Mouse (Mus musculus) frontal cortex, adult (tissue): ENCODE results near the gene Stpg1.

ENCODE experiments used
- ATAC-seq: cut with Nextera tagmentation; 2 replicates; pipeline ENCODE4 v1.9.2; 2017; ENCODE audit warnings: mild to moderate bottlenecking, moderate library complexity, mixed read lengths; ENCODE audit not compliant: low TSS enrichment

Gene Stpg1

DNA sequence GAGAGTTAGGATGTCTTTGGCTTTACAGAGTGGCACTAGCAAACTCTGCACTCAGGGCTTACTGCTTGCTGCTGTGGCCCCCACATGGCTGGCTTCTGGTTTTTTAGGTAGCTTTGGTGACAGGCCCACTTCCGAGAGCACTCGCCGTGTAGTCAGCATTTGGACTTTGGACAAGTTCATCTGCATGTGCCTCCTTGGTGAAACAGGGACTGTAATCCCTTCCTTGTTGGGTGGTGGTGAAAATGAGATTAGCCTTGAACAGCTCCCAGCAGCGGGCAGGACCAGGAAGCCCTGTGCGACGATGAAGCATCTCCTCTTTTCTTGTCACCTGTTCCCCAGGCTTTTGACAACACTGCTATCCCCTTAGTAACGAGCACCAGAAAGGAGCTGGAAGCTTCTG is 19.3 kb downstream of the Stpg1 start:
- ATAC-seq, result no peak

DNA sequence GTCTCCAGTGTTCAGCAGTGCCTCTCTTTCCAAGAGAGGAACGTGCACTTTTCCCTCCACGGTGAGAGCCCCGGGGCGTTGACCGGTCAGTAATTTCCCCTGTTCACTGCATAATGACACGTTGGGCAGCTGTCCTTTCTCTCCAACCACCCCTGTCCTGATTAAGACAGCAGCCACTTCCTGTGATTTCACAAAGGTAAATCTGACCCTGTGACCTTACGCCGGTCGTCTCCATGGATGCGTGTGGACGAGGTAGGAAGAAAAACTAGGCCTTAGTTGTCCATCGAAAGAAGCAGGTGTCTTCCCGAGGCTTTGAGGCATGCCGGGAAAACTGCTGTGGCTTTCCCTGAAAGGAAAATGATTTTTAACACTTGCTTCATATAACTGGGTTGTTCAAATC is 20.3 kb downstream of the Stpg1 start:
- ATAC-seq, result no peak

DNA sequence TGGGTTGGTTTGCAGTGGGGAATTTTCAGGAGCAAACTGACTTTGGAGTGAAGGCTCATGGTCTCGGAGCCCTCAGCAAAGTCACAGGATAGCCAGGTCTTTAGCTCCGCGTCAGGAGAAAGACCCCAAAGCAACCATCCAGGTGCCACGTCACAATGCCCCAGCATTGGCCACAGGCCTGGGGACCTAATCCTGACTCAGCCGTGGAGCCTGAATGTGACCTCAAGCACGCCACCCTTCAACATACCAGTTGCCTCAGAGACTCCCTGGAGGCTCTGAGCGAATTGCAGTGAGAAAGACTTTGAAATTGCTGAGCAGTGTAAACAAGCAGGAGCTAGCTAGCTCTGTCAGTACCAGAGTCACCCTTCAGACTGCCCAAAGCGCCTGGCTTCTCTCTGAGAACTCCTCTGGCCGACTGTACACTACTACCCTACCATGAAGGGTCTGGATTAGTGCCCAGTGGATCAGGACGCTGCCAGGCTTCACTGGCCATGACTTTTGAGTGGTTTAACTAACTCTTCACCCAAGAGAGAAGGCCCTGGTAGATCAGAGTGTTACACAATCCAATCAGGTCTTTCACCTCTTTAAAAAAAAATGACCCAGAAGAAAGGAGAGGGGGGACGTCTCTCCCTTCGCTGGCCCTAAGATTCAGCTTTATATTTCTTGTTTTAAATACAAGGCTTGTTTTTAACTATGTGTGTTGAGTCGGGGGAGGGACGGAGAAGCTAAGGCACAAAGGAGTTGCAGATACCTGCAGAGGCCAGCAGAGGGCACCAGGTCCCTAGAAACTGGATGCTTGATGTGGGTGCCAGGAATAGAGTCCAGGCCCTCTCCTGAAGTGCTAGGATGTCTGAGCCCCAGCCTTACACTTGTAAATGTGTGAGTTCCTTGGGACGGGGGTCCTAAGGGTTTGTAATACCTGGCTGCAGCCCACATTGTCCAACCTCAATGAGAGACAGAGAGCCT is 22.0 kb downstream of the Stpg1 start:
- no peak for ATAC-seq

DNA sequence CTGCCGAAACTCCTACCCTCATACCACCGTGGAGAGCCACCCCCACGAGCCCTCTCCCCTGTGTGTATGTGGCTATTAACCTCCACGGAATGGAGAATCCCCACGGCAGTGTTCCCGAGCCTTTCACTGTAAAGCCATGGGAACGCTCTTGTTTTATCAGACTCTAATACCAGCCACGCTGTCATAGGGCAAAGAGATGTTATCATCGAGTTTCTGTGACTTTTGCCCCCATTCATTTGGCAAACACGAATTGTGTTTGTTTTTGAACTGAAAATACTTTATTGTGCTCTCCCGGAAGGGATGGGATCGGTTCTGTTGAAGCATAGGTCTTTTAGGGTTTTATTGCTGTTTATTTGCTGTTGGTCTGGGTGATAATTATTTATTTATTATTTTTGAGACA is 23.5 kb downstream of the Stpg1 start:
- no peak for ATAC-seq

DNA sequence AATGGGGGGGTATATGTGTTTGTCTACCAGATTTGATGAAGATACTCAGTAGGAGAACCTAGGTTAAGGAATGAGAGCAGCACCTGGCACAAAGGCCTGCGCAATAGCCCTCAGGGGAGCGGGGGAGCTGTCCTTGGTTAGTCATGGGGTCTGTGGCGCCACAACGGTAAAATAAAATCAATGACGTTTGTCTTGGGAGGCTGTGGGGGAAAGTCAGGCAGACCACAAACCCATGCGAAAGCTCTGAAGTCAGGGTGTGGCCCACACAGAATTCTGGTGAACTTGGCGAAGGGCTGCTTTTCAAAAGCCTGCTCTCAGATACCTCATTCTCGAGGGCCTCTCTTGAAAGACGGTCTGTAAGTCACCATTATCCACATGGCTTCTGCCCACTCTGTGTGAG is 25.8 kb downstream of the Stpg1 start:
- no peak for ATAC-seq

DNA sequence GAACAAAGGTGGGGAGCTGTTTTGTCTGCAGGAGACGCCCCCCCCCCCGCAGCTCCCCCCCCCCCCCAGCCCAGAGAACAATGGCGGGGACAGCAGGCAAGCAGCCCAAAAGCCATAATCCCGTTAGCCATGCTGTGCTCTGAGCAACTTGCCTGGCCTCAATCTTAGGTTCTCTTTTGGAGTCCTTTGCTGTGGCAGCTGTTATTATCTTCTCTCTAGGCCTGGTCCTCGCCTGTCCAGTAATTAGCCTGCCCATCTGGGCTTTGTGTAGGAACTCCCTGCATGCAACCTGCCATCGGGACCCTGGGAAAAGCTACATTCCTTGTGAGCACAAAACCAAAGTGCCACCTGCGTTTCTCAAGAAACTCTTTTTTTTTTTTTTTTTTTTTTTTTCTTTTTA is 29.3 kb downstream of the Stpg1 start:
- ATAC-seq, result no peak

DNA sequence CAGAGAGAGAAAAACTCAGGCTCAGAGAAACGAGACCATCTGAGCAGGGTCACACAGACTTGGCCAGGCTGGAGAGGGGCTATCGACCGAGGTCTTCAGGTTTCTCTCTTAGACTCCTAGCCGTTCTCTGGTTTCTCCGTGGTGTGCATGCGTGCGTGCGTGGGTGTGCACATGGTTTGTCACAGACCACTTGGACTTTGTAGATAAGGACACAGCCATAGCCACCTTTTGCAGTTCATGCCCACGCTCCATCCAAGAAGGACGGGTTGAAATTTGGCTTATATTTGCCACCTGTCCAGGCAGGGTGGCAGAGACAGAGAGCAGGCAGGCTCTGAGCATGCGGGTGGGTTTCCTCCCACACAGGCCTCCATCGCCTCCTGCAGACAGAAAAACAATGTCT is 30.5 kb downstream of the Stpg1 start:
- no peak for ATAC-seq

DNA sequence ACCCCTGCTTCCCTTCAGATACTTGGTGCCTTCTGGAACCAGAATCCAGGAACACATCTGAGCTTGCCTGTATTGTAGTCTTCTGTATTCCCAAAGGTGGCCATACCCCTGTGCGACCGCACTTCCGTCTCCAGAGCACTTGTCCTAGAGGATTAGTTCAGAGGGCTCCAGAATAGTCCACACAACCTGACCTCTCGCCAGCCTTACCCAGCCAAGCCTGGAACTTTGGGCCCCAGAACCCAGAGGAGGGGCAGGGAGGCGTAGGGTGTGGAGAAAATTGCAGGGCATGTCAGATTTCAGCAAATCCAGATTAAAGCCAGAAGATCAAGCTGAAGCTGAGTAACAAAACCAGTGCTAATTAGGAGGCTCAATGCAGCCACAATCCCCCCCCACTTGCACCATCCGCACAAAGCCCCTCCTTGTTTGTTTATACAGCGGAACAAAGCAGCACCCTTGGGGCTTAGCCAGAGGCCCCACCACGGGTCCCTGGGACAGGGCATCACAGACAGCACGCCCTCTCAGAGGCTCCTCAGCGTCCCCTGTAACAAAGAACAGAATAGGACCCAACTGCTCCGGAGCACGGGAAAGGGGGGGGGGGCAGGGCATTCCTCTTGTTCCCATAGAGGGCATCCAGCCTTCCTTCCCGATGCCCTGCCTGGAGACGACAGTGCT is 31.6 kb downstream of the Stpg1 start:
- no peak; the same call in 1 of the 2 replicates for ATAC-seq

DNA sequence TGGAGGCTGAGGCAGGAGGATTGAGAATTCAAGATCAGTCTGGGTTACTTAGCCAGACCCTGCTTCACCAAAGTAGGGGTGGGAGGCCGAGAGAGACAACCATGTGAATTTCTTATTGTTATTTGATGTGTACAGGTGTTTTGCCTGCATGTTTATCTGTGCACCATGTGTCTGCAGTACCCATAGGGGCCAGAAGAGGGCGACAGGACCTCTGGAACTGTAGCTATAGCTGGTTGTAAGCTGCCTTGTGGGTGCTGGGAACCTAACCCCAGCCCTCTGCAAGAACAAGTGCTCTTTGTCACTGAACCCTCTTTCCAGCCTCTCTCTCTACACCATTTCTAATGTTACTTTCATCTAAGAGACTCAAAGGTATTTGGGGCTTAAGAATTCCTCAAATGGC is 35.7 kb downstream of the Stpg1 start:
- ATAC-seq, result no peak

DNA sequence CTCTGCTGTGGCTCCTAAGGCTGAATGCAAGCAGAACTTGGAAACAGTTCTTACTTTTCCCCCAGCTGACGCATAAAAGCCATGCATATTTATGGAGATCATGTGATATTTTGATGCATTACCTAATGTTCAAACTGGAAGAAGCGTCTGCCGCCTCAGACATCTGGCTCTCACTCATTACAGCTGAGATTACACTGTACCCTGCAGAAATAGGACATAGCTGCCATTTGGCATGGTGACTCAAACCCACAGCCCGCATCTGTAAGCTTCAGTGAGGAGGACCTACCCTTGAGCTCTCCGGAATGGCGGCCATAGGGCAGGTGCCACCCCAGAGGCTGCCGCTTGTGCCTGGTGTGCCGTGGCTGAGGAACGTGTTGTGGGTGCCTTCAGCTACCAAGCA is 36.6 kb downstream of the Stpg1 start:
- ATAC-seq, result peak; percentile 88

DNA sequence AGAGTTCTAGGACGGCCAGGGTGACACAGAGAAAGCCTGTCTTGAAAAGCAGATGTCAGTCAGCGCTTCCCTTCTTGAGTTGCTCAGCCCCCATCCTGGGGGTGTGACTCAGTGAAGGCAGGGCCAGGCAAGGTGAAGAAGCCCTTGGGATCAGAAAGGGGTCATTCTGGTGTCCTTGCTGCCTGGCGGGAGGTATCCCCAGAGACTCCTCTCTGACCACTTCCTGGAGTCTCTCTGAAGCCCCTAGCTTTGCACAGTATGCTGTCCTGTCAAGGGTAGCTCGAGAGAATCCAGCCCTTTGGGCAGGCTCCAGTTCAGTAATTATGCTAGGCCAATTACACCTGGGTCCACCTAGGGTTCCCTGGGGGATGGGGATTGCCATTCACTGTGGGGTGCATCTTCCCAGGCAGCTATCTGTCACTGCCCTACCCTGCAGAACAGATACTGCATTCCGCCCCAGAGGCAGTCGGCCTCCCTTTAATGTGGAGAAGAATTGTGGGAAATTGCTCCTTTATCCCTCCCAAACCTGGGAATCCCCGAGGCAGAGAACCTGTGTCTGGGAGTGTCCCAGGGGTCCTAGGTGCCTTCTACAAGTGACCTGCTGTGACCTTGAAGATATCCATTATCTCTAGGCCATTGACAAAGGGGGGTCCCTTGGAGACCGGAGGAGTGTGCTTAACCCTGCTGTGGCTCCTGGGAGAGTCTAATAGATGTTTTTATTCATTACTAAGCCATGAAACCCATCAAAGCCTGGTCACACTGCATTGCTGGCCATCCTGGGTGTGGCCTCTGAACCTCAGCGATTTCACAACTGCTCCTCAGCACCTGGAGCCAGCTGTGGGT is 37.4 kb downstream of the Stpg1 start:
- ATAC-seq, result no peak

DNA sequence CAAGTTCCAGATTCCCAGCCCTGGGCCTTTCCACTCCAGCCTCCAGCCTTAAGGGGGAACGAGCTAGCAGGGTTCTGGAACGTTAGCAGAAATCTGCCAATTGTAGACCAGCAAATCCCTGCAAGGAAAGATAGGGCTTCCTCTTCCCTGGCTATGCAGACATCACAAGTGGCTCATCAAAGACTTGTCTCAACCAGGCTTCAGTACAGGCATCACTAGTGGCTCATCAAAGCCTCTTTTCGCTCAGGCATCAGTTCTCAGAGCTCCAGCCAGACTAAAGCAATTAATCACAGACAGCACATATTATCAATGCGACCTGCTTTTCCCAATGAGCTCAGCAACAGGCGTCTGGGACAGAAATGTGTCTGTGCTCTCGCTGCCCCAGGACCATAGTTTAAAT is 38.4 kb downstream of the Stpg1 start:
- ATAC-seq, result no peak

DNA sequence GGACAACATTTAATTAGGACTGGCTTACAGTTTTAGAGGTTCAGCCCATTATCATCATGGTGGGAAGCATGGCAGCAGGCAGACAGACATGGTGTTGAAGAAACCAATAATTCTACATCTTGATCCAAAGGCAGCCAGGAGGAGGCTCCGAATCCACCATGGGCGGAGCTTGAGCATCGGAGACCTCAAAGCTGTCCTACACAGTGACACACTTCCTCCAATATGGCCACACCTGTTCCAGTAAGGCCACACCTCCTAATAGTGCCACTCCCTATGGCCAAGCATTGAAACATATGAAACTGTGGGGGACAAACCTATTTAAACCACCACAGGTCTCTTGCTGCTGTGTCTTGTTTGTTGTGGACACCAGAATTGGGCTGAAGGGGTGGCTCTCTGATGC is 40.4 kb downstream of the Stpg1 start:
- ATAC-seq, result no peak

DNA sequence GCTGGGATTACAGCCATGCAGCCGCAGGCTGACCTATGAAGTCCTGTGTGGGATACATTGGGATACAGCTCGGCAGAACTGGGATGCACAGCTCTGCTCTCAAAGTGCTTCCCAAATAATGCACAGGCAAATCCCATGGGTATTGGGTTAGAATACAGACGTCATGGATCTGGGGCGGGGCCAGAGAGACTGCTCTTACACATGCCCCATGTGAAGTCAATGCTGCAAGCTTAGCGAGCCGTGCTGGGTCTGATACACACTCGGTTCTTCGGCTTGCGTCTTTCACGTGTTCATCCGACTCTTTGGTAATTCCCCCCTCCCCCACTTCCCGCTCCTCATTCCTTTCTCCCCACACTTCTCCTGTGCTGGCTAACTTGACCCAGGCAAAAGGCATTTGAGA is 44.5 kb downstream of the Stpg1 start:
- no peak for ATAC-seq

DNA sequence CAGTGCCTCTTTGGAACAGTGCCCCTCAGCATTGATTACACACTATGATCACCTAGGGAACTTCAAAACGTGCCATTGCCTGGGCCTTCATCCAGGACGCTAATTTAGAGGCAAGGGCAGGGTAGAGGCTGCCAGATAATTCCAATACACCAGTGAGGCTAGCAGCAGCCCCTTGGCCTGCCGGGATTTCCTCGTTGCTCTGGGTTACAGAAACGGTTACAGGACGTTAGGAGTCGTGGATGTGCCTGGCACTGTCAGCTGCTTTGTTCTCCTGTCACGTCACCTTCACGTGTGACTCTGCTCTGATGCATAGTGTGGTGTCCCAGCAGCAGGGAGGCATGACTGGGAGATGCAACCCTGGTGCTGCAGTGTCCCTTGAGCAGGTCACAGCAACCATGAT is 45.5 kb downstream of the Stpg1 start:
- ATAC-seq, result no peak

DNA sequence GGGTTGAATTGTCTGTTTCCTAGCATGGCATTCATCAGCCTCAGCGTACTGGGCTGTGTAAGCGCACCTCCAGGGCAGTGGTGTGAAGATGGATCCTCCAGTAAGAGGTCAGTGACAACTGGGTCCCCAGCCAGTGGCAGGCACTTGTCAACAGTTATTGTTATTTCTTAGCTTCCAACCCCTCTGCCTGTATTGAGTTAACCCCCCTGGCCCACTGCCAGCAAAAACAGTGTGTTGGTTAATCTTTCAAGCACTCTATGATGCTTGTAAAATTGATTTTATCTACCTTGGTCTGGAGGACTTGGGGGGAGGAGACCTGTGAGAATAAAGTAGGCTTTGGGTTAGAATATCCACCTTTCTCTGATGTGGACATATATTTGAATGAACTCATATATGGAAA is 49.7 kb downstream of the Stpg1 start:
- no peak for ATAC-seq

DNA sequence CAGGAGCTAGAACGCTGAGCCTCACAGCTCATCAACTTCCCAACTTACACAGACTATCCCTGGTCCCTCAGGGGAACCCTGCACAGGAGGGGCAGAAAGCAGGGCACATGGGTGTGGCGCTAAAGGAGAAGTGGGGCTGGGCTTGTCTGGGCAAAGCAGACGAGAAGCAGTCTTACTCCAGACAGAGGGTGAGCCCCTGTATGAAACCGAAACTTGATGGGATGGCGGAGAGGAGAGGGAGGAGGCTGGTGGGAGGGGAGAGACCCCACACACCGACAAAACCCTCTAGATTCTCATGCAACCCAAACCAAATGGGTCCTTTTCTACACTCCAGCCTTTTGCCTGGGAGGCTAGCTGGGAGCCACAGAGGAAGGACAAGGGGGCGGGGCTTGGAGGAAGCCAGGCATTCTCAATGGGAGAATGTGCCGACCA is 50.5 kb downstream of the Stpg1 start:
- ATAC-seq, result no peak

DNA sequence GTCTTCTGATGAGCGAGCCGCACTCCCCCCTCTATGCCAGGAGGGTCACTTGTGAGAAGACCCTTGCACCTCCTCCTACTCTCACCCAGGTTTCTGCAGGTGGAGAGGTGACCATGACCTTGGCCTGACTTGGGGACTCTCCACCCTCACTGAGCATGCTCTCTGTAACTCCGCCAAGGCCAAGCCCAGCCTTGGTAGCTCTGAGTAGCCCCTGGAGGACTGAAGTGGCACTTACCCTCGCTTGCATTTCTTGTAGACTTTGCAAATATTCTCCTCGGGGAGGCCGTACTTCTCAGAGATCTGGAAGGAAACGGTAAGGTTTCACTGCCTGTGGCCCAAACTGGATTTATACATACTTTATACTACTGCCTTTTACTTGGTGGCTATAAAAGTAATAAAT is 51.4 kb downstream of the Stpg1 start:
- no peak for ATAC-seq

DNA sequence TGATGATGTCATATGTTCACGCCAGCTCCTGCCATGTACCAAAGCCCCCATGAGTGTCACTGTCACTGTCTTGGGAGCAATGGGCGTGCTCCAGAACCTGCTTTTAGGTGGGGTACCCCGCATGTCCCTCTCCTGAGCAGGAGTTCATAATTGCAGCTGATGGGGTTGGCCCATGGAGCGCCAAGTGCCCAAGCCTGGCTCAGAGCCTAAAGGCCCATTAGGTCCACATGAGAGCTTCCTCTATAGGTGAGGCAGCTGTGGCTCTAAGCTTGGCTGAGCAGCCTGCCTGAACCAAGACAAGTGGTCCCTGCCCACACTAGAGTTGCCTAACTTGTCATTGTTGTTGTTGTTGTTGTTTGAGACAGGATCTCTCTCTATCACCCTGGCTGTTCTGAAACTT is 52.2 kb downstream of the Stpg1 start:
- ATAC-seq, result no peak

DNA sequence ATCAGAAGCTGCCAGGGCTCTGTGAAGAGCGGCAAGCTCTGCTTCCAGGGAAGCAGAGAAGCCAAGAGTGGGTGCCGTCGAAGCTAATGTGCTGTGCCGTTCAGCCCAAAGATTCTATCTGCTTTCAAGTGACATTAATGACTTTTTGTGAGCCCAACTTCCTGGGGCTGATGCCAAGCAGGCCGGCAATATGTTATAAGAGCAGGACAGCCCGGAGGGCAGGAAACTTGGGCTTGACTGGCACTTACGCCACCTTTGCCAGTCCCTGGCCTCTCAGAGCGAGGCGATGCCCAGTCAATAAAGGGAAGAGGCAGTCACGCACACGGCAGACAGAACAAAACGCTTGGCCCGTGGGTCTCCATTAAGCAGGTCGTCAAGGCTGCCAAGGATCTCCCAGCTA is 53.0 kb downstream of the Stpg1 start:
- ATAC-seq, result no peak

DNA sequence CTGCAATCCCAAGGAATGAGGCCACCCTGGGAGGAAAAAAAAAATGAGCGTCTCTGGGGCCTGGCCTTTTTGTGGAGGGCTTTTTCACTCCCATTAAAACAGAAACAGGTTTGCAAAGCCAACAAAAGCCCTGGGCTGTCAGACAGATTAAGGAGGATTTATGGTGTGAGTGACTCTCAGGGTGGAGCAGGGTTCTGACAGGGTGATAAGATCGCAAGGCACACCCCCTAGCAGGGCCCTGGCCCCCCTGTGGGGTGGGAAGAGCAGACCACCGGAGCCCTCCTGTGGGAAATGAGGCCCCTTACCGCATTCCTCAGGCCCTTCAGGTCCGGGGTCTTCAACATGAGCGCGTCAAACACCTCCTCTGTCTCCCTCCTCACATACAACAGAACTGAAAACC is 53.5 kb downstream of the Stpg1 start:
- no peak for ATAC-seq

DNA sequence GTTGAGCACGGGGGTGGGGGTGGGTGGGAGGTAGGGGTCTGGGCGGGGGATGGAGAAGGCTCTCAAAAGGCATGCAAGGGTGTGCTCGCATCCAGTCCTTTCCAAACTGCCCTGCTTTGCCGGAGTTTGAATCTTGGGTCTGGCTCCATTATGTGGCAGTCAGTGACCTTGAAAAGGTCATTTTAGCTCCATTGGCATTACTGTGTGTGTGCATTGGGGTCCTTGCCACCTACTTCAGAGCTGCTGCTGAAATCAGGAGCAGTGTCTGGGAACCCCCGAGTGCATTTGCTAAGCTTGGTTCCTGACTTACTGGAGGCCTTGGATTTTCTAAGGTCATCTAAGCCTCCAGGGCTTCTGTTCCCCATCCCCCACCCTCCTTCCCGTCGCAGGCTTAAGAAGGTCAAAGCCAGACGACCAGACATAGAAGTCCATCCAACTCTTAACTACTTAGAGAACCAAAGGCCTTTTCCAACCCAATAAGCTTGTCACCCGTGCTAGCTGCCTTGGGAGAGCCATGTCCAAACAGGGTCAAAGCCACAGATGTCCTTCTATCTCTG is 54.0 kb downstream of the Stpg1 start:
- ATAC-seq, result no peak
